Mouse (Mus musculus): ENCODE data around the gene Wdr35. TPM values are rescaled to one million over a fixed set of nuclear protein-coding genes. Genes with fewer than 3 reads are reported as not detected.

Wdr35 gene
- polyA plus RNA-seq, 1 experiment from 2014 or later: 28.1 TPM

DNA sequence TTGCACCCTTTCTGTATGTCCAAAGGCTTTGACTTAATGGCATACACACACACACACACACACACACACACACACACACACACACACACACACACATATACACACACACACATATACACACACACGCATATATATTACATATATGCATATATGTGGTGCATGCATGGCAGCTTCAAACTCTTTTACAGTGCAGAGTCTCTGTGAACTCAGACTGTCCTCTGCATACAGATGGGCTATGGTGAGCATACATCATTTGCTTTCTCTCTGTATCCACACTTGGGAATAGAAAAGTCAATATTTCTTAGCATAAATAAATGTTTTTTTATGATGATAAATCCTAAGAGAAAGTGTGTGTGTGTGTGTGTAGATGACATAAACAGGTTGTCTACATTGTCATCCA, 97.4 kb downstream of the Wdr35 start:
- no peak for DNase-seq (ENCODE audit: extremely low spot score, low spot score)

DNA sequence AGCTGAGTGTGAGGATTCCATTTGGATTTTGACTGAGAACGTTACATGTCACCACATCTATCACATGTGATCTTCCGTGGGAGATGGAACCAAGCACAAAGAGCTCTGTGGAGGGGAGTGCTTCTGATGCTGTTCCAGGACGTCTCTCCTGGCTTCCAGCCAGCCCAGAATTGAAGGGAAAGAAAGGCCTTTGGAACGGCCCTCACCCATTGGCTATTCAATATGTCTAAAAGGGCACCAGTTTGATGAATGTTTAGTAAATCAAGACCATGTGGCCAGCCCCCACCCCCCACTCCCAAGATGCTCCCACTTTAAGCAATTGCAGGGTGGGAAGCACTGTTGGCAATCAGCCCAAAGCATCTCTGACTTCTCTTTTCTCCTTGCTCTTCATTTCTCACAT, 97.8 kb downstream of the Wdr35 start:
- Histone ChIP-seq H3K9me3 (no peaks in the 10 kb centered on the region), H3K27me3 (ENCODE audit: poor library complexity, severe bottlenecking) (no peaks in the 10 kb centered on the region), H3K4me3 (no peak overlapping the region), H3K4me1 (no peaks in the 10 kb centered on the region), H3K27ac (no peak overlapping the region), H3K36me3 (replicated peaks) (no peaks in the 10 kb centered on the region)
- no peak for DNase-seq (ENCODE audit: extremely low spot score, low spot score)
- WGBS: 74% methylated on average over 4 of the region's 4 CpGs

More for the DNA sequence above, 97.4 kb downstream of the Wdr35 start:
- Histone ChIP-seq H3K27ac (no peak overlapping the region), H3K36me3 (replicated peaks) (no peaks in the 10 kb centered on the region), H3K9me3 (no peaks in the 10 kb centered on the region), H3K4me3 (no peak overlapping the region), H3K27me3 (ENCODE audit: poor library complexity, severe bottlenecking) (no peaks in the 10 kb centered on the region), H3K4me1 (no peaks in the 10 kb centered on the region)
- 88% methylated on average over 1 of the region's 1 CpGs for WGBS

DNA sequence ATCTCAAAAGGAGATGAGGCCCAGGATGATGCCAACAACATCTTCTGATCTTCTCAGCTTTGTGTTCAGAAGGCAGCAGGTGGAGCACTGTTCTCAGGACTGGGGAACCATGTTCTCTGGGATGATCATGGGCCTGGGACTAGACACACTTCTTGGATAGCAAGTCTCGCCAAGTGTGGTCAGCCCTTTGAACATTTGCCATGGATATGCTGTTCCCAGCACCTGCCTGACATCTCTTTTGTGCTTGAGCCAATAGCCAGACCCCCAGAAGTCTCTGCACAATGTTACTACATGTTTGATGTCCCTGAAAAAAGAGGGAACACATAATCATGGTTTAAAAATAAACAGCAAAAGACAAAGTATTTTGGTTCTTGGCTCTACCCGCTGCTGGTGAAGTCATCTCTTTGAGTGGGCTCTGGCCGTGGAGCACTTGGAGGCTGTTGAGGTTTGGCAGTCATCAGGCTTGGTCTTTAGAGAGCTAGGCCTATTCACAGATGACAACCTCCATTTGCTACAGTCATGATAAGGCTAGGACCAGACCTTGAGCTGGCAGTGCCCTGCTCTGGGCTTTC, 103.9 kb downstream of the Wdr35 start:
- H3K4me3 ChIP-seq: no peak overlapping the region
- H3K36me3 ChIP-seq (replicated peaks): no peaks in the 10 kb centered on the region
- WGBS: 97% methylated on average over 3 of the region's 3 CpGs
- H3K4me1 ChIP-seq: no peaks in the 10 kb centered on the region
- no peak for DNase-seq (ENCODE audit: extremely low spot score, low spot score)
- no peaks in the 10 kb centered on the region for H3K27me3 ChIP-seq (ENCODE audit: poor library complexity, severe bottlenecking)
- no peak overlapping the region for H3K27ac ChIP-seq
- no peaks in the 10 kb centered on the region for H3K9me3 ChIP-seq

Other genes starting within 250 kb of the Wdr35 start
- gene Sdc1, start 202.6 kb upstream of the Wdr35 start, polyA plus RNA-seq (2016; fragmentation: Nextera tagmentation; extraction: Ambion mirVana): 133 and 140 TPM in 2 replicates
- gene Laptm4a, start 52.2 kb upstream of the Wdr35 start, polyA plus RNA-seq (2016; fragmentation: Nextera tagmentation; extraction: Ambion mirVana): 178 and 181 TPM in 2 replicates
- 5.9 and 7.0 TPM in 2 replicates for gene Matn3, start 26.0 kb upstream of the Wdr35 start, polyA plus RNA-seq (2016; fragmentation: Nextera tagmentation; extraction: Ambion mirVana)
- gene Ttc32, start 56.1 kb downstream of the Wdr35 start, polyA plus RNA-seq (2016; fragmentation: Nextera tagmentation; extraction: Ambion mirVana): 18.3 and 21.2 TPM in 2 replicates